Mouse (Mus musculus) forebrain, embryonic 16.5 days (tissue): Measurements from ENCODE around the gene Ano3. TPM values are rescaled to one million over a fixed set of nuclear protein-coding genes. Genes with fewer than 3 reads are reported as not detected.

Source experiments
- ATAC-seq: fragments of 200-750 bp; cut with Nextera tagmentation; 2 replicates; pipeline ENCODE4 v1.8.0; 2017; ENCODE audit warnings: mild to moderate bottlenecking, moderate library complexity
- H3K27ac ChIP-seq: fragments of 300-500 bp; sonication (generic); 2 replicates; pipeline ENCODE4 v1.5.1; 2014; ENCODE audit warnings: low read length, control low read depth
- H3K27me3 ChIP-seq: fragments of 300-500 bp; sonication (generic); replicated peaks from 2 replicates; pipeline ENCODE4 v1.6.1; 2014; ENCODE audit warnings: low read length; ENCODE audit not compliant: control insufficient read depth, insufficient read depth
- H3K36me3 ChIP-seq: fragments of 300-500 bp; sonication (generic); 2 replicates; pipeline ENCODE4 v1.6.1; 2014; ENCODE audit not compliant: control insufficient read depth, insufficient read depth
- H3K4me1 ChIP-seq: fragments of 300-500 bp; sonication (generic); replicated peaks from 2 replicates; pipeline ENCODE4 v1.6.1; 2014; ENCODE audit warnings: low read length; ENCODE audit not compliant: control insufficient read depth, insufficient read depth
- H3K4me2 ChIP-seq: fragments of 300-500 bp; sonication (generic); 2 replicates; pipeline ENCODE4 v1.6.1; 2014; ENCODE audit warnings: mild to moderate bottlenecking, low read length, control low read depth
- H3K4me3 ChIP-seq: fragments of 300-500 bp; sonication (generic); replicated peaks from 2 replicates; pipeline ENCODE4 v1.5.1; 2014; ENCODE audit warnings: mild to moderate bottlenecking, low read length, control low read depth
- H3K9ac ChIP-seq: fragments of 300-500 bp; sonication (generic); replicated peaks from 2 replicates; pipeline ENCODE4 v1.6.1; 2014; ENCODE audit warnings: low read depth, low read length, control low read depth
- H3K9me3 ChIP-seq: fragments of 300-500 bp; sonication (generic); 2 replicates; pipeline ENCODE4 v1.6.1; 2016; ENCODE audit warnings: low read length; ENCODE audit not compliant: control insufficient read depth
- WGBS: fragments of 180-500 bp; shearing (Covaris S2); extraction: QIAGEN DNeasy Blood & Tissue Kit; methylation state at CpG from one replicate; pipeline ENCODE4 v1.1.7; 2014; 5-methylcytosine and 5-hydroxymethylcytosine counted together
- polyA plus RNA-seq: library from polyadenylated mRNA; unstranded; fragments of >200 nt; fragmentation: Nextera tagmentation; extraction: Ambion mirVana; gene quantifications from 2 replicates; pipeline ENCODE4 v1.2.1, GENCODE M21; 2015

Ano3 gene
- polyA plus RNA-seq, 1 experiment from 2014 or later: 0.77 TPM

DNA sequence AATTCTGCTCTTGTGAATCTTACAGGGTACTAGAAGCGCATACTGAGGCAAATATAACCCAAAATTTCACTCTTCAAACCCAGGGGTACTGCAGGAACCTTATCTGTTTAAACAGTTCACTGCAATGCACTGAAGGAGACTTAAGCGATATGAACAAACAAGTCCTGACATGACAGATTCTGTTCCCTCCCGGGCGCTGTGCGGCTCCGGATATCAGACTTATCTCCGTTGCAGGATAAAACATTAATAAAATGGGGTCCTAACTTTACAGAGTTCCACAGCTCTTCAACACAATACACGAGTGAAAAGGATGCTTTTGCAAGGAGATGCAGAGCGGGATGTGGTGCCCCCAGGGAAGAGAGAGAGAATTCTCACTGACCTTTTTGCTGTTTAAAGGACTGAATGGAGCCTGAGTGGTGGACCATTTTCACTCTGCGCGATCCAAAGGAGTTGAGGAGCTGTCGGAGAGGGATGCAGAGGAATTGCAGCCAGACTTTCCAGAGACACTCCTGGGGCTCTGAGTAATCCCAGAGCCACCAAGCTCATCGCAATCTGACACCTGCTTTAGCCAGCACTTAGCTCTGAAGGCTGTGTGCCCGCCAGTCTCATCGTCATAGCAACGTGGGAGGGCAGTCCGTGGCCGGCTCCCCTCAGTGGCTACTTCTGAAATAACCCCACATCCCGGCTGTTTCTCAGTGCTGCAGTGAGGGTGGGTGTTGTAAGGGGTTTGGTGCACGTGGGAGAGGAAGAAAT lies 868 bp downstream of the Ano3 start:
- 3% methylated on average over 20 of the region's 20 CpGs for WGBS
- H3K27ac ChIP-seq: no peak overlapping the region
- ATAC-seq: peak; percentile 94

DNA sequence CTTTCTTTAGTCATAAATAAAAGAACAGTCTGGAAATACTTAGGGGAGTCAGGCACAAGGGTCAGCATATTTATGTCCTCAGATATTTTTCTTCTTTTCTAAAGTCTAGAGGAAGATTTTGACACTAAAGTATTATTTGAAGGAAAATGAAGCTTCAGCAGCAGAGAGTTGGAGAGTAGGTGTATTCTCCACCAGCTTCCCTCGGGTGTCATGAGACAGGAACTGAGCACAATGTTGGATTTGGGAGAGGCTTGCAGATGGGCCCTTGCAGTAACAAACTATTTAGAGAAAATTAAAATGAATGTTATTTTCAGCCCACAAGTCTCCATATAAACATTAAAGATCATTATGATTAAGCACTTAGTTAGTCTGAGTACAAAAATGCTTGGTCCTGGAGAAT lies 5.6 kb downstream of the Ano3 start:
- 72% methylated on average over 1 of the region's 1 CpGs for WGBS
- Histone ChIP-seq H3K4me1 (peaks cover 7% of the 10 kb centered on the region), H3K36me3 (no peaks in the 10 kb centered on the region), H3K4me2 (no peak overlapping the region), H3K9ac (no peak overlapping the region), H3K9me3 (no peaks in the 10 kb centered on the region), H3K4me3 (no peak overlapping the region), H3K27me3 (no peaks in the 10 kb centered on the region), H3K27ac (no peak overlapping the region)
- ATAC-seq: no peak

More for the DNA sequence above, 868 bp downstream of the Ano3 start:
- peak overlapping the region; percentile 50 for H3K9ac ChIP-seq
- peak overlapping the region; percentile 78 for H3K4me2 ChIP-seq
- peak overlapping the region; percentile 46 for H3K4me3 ChIP-seq
- H3K9me3 ChIP-seq: no peaks in the 10 kb centered on the region
- peaks cover 8% of the 10 kb centered on the region for H3K4me1 ChIP-seq
- H3K27me3 ChIP-seq: no peaks in the 10 kb centered on the region
- H3K36me3 ChIP-seq: no peaks in the 10 kb centered on the region

DNA sequence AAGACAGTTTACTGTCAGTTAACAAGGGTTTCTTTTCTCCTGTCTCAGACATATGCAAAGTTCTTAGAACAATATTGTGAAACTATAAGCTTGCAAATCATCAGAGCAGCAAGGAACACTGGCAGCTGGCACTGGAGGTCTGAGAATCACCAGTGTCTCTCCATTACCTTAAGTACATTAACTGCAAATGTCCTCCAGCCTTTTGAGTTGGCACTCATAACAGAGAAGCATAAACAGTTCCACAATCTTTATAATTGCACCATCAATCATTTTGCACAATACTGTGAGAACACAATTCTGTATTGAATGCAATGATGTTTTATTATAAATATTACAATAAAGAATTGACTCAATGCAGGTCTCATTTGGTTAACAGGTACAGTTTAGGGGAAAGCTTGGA lies 15.0 kb downstream of the Ano3 start:
- Histone ChIP-seq H3K4me2 (no peak overlapping the region), H3K9ac (no peak overlapping the region), H3K27me3 (no peaks in the 10 kb centered on the region), H3K4me1 (no peaks in the 10 kb centered on the region), H3K36me3 (no peaks in the 10 kb centered on the region), H3K27ac (no peak overlapping the region), H3K4me3 (no peak overlapping the region), H3K9me3 (no peaks in the 10 kb centered on the region)
- no peak for ATAC-seq

DNA sequence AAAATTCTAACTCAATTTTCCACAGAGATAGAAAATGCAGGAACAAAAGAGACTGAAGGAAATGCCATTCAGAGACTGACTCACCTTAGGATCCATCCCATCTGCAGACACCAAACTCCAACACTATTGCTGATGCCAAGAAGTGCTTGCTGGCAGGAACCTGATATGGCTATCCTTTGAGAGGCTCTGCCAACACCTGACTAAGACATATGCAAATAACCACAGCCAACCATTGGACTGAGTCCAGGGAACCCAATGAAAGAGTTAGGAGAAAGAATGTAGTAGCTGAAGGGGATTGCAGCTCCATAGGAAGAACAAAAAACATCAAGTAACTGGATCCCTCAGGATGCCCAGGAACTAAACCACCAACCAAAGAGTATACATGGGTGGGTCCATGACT lies 21.6 kb downstream of the Ano3 start:
- H3K4me1 ChIP-seq: no peaks in the 10 kb centered on the region
- no peaks in the 10 kb centered on the region for H3K9me3 ChIP-seq
- H3K4me3 ChIP-seq: no peak overlapping the region
- no peak overlapping the region for H3K4me2 ChIP-seq
- no peaks in the 10 kb centered on the region for H3K27me3 ChIP-seq
- no peak overlapping the region for H3K27ac ChIP-seq
- H3K9ac ChIP-seq: no peak overlapping the region
- ATAC-seq: no peak
- no peaks in the 10 kb centered on the region for H3K36me3 ChIP-seq

DNA sequence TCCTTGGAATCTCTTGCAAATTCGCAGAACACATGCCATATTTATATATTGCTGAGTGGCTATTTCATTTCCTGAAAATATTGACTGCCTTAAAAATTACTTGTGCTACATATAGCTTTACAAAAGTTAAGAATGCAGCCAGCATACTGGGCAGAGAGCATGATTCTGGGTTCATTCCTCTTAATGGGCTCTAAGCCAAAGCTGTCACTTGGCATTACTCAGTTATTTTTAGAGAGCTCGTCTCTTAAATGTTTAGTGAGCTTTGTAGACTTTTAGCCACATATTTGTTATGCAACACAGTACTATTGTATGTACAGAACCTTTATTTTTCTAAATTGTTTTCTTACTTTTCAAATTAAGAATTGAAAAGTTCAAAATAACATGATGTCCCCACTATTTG lies 41.2 kb downstream of the Ano3 start:
- no peak overlapping the region for H3K4me2 ChIP-seq
- no peaks in the 10 kb centered on the region for H3K36me3 ChIP-seq
- no peak overlapping the region for H3K4me3 ChIP-seq
- H3K27ac ChIP-seq: no peak overlapping the region
- H3K9me3 ChIP-seq: no peaks in the 10 kb centered on the region
- no peaks in the 10 kb centered on the region for H3K27me3 ChIP-seq
- no peak for ATAC-seq
- 51% methylated on average over 2 of the region's 2 CpGs for WGBS
- H3K4me1 ChIP-seq: no peaks in the 10 kb centered on the region; the same call in 1 of the 2 replicates
- no peak overlapping the region for H3K9ac ChIP-seq

DNA sequence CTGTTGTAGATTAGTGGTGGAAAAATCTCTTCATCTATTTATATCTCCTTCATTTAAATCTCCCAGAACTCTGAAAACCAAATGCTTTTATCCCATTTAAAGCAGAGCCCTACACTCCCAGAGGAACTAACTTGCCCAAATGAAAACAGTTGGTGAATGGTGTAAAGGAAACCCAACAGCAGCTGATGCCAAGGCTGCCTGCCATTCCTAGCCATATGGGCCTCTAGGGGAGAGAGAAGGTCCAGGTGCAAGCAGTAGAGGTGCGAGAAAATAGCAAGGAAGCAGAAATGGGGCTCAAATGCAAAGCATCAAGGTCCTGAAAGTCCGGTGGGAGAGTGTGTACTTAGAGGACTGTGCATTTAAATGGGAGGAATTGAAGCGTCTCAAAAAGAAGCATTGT lies 44.2 kb downstream of the Ano3 start:
- WGBS: 35% methylated on average over 3 of the region's 3 CpGs
- no peak overlapping the region for H3K27ac ChIP-seq
- no peaks in the 10 kb centered on the region for H3K36me3 ChIP-seq
- no peaks in the 10 kb centered on the region; the same call in 1 of the 2 replicates for H3K4me1 ChIP-seq
- H3K9me3 ChIP-seq: no peaks in the 10 kb centered on the region
- H3K27me3 ChIP-seq: no peaks in the 10 kb centered on the region
- no peak overlapping the region for H3K4me2 ChIP-seq
- peak; percentile 81 for ATAC-seq
- H3K4me3 ChIP-seq: no peak overlapping the region
- H3K9ac ChIP-seq: no peak overlapping the region

DNA sequence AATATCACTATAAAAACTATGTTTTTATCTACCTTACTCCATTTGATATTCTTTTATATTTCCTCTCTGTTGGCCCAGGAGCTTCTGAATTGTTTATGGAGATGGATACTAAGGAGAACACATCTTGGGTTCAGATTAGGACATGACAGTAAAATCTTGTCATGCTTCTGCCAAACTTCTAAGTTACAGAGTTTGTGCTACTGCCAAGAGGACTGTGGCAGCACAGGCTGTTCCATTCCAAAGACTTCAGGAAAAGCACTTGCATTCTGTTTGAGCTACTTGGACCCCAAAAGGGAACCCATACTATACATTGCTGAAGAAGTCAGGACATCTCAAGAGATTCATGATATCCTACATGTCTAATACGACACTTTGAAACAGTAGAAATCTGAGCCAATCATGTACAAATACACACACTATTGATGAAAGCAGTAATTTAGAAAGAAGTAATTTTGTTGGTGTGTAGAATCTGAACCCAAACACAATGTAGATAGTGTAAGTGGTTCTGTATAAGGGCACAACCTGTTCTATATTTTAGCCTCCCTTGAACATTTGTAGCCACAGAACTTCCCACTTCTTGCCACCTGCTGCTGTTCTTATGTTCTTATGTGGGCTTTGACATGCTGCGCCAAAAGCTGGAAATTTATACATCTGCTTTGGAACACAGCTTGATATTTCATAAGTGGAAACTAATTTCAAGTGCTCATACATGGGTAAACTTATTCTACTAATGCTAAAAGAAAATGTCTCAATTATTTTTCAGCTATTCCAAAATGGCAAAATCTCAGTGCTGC lies 54.0 kb downstream of the Ano3 start:
- no peaks in the 10 kb centered on the region for H3K27me3 ChIP-seq
- no peaks in the 10 kb centered on the region for H3K9me3 ChIP-seq
- WGBS: 87% methylated on average over 2 of the region's 2 CpGs

DNA sequence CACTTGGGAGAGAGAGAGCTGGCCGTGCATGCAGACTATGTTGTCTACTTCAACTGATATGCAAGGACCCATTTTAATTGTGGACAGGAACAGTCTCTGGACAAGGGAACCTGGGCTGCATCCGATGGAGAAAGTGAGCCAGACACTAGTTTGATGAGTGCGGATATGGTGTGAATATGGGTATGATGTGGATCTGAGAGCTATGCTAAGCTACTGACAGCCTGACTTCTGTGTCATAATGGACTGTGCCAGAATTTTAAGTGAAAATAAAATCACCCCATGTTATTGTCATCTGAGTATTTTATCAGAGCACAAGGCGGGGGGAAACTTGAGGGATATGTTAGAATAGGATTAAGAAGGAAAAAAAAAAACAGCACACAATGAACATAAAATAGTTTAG lies 79.1 kb downstream of the Ano3 start:
- Histone ChIP-seq H3K4me3 (no peak overlapping the region), H3K27ac (no peak overlapping the region), H3K27me3 (no peaks in the 10 kb centered on the region), H3K9ac (no peak overlapping the region), H3K9me3 (no peaks in the 10 kb centered on the region), H3K4me1 (no peaks in the 10 kb centered on the region), H3K4me2 (no peak overlapping the region), H3K36me3 (no peaks in the 10 kb centered on the region)
- 75% methylated on average over 4 of the region's 4 CpGs for WGBS
- 0 out of 2 replicates have a peak, but pooled peaks have one; percentile 62 for ATAC-seq

More for the DNA sequence above, 54.0 kb downstream of the Ano3 start:
- Histone ChIP-seq H3K36me3 (no peaks in the 10 kb centered on the region), H3K27ac (no peak overlapping the region), H3K4me2 (no peak overlapping the region), H3K4me1 (no peaks in the 10 kb centered on the region), H3K9ac (no peak overlapping the region), H3K4me3 (no peak overlapping the region)
- ATAC-seq: no peak

DNA sequence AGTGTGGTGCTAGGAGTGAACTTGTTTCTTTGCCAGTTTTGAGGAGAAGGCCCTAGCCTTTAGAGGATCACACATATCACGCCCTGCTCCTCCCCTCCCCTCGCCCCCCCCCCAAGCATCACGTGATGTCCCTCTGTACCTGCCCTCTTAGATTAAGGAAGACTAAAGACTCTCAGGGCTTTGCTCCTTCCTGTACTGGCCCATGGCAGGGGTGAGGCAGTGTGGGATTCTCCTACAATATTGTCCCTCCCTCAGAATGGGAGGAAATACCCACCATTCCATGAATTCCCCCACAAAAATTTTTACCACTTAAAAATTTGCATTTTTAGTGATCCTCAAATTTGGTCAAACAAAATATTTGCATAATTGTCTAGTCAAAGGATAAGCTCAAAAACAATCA lies 85.1 kb downstream of the Ano3 start:
- no peak overlapping the region for H3K4me3 ChIP-seq
- H3K9ac ChIP-seq: no peak overlapping the region
- H3K27ac ChIP-seq: no peak overlapping the region
- H3K36me3 ChIP-seq: no peaks in the 10 kb centered on the region
- H3K9me3 ChIP-seq: no peaks in the 10 kb centered on the region
- H3K4me1 ChIP-seq: no peaks in the 10 kb centered on the region
- 51% methylated on average over 3 of the region's 3 CpGs for WGBS
- no peaks in the 10 kb centered on the region for H3K27me3 ChIP-seq
- H3K4me2 ChIP-seq: no peak overlapping the region
- no peak for ATAC-seq
